Comparison of ENCODE assay signal across 9 mouse cellular contexts in genomic region chr8:83666866-83667234, GRCm38 (mm10). TPM values are rescaled to one million over a fixed set of nuclear protein-coding genes. Genes with fewer than 3 reads are reported as not detected.
DNase-seq lines count a peak whose midpoint lies in the region; ATAC-seq and TF ChIP-seq lines count a peak whose summit lies in the region.
"Had no signal": no experiment of that assay in that cellular context is flagged by ENCODE, and none has a peak within 500 bp of the region (broad histone marks: within the 10 kb centered on the region; RNA-seq: fewer than 3 reads in every experiment).

No protein-coding gene starts in this region.

- peaks cover 48% of the 10 kb centered on the region for H3K4me1 ChIP-seq in hindbrain, embryonic 10.5 days (replicated peaks)
- H3K4me1 ChIP-seq in hindbrain, embryonic 14.5 days (replicated peaks; ENCODE audit: control insufficient read depth, insufficient read depth, low read length): peaks cover 21% of the 10 kb centered on the region
- peaks cover 49% of the 10 kb centered on the region for H3K4me1 ChIP-seq in neural tube, embryonic 15.5 days
- peaks cover 59% of the 10 kb centered on the region for H3K4me1 ChIP-seq in intestine, embryonic 14.5 days (replicated peaks; ENCODE audit: control insufficient read depth, insufficient read depth, low read length)
- H3K4me1 ChIP-seq in stomach, postnatal 0 days (replicated peaks; ENCODE audit: control insufficient read depth, insufficient read depth): peaks cover 26% of the 10 kb centered on the region

- no peak overlapping the region; the same call in 1 of the 2 replicates for H3K4me3 ChIP-seq in hindbrain, embryonic 10.5 days
- no peak overlapping the region for H3K4me3 ChIP-seq in hindbrain, embryonic 14.5 days (replicated peaks; ENCODE audit: low read length)
- H3K4me3 ChIP-seq in neural tube, embryonic 15.5 days (replicated peaks): no peak overlapping the region
- H3K4me3 ChIP-seq in intestine, embryonic 14.5 days (ENCODE audit: low read depth, low read length): no peak overlapping the region
- H3K4me3 ChIP-seq in stomach, postnatal 0 days (ENCODE audit: low read depth, low read length): peak overlapping the region; percentile 17; the same call in 1 of the 2 replicates

- DNase-seq in hindbrain, embryonic 10.5 days (ENCODE audit: low spot score): no peak
- no peak for DNase-seq in hindbrain, embryonic 14.5 days (ENCODE audit: low spot score)
- DNase-seq in neural tube, embryonic 10.5 days (ENCODE audit: extremely low spot score, low spot score): peak; percentile 20
- no peak for DNase-seq in intestine, embryonic 14.5 days (ENCODE audit: low spot score)
- no peak for DNase-seq in stomach, postnatal 0 days (ENCODE audit: low spot score)
- DNase-seq in yolk sac, embryonic 10.5 days (ENCODE audit: low spot score): no peak
- DNase-seq in cerebellum, adult 9-11 months: no peak
- DNase-seq: cerebellum, adult 9-10 months had no signal

- H3K4me2 ChIP-seq in hindbrain, embryonic 14.5 days (replicated peaks): no peak overlapping the region
- no peak overlapping the region for H3K4me2 ChIP-seq in neural tube, embryonic 15.5 days
- H3K4me2 ChIP-seq in intestine, embryonic 14.5 days (ENCODE audit: low read length): peak overlapping the region; percentile 37
- H3K4me2 ChIP-seq in stomach, postnatal 0 days (replicated peaks; ENCODE audit: low read depth): peak overlapping the region; percentile 66

- 90% methylated on average over 3 of the region's 3 CpGs for WGBS in hindbrain, embryonic 10.5 days
- 82% methylated on average over 3 of the region's 3 CpGs for WGBS in hindbrain, embryonic 14.5 days
- WGBS in neural tube, embryonic 15.5 days: 84% methylated on average over 3 of the region's 3 CpGs
- WGBS in intestine, embryonic 14.5 days: 93% methylated on average over 3 of the region's 3 CpGs
- WGBS in stomach, postnatal 0 days: 77% methylated on average over 3 of the region's 3 CpGs

- no peak overlapping the region for H3K9ac ChIP-seq in hindbrain, embryonic 14.5 days
- no peak overlapping the region for H3K9ac ChIP-seq in neural tube, embryonic 15.5 days (replicated peaks)
- H3K9ac ChIP-seq in intestine, embryonic 14.5 days (ENCODE audit: low read length): 0 out of 2 replicates have a peak overlapping the region, but pooled peaks have one; percentile 23
- peak overlapping the region; percentile 51 for H3K9ac ChIP-seq in stomach, postnatal 0 days (ENCODE audit: low read length)

- H3K9me3 ChIP-seq in hindbrain, embryonic 10.5 days: no peaks in the 10 kb centered on the region
- no peaks in the 10 kb centered on the region for H3K9me3 ChIP-seq in hindbrain, embryonic 14.5 days (ENCODE audit: control insufficient read depth, low read length)
- no peaks in the 10 kb centered on the region for H3K9me3 ChIP-seq in neural tube, embryonic 15.5 days (replicated peaks)
- no peaks in the 10 kb centered on the region for H3K9me3 ChIP-seq in intestine, embryonic 14.5 days (ENCODE audit: control insufficient read depth, low read length)
- no peaks in the 10 kb centered on the region for H3K9me3 ChIP-seq in stomach, postnatal 0 days (ENCODE audit: control insufficient read depth, low read length)

- H3K36me3 ChIP-seq in hindbrain, embryonic 10.5 days: peaks cover 51% of the 10 kb centered on the region
- peaks cover 36% of the 10 kb centered on the region for H3K36me3 ChIP-seq in hindbrain, embryonic 14.5 days (replicated peaks; ENCODE audit: control insufficient read depth, insufficient read depth)
- H3K36me3 ChIP-seq in neural tube, embryonic 15.5 days: peaks cover 28% of the 10 kb centered on the region
- H3K36me3 ChIP-seq in intestine, embryonic 14.5 days (ENCODE audit: control insufficient read depth, insufficient read depth, low read length): peaks cover 40% of the 10 kb centered on the region
- peaks cover 20% of the 10 kb centered on the region for H3K36me3 ChIP-seq in stomach, postnatal 0 days (ENCODE audit: control insufficient read depth, insufficient read depth, low read length)

- H3K27ac ChIP-seq in hindbrain, embryonic 10.5 days: peak overlapping the region; percentile 26; the same call in 1 of the 2 replicates
- H3K27ac ChIP-seq in hindbrain, embryonic 14.5 days: no peak overlapping the region
- H3K27ac ChIP-seq in neural tube, embryonic 15.5 days (replicated peaks): no peak overlapping the region
- peak overlapping the region; percentile 51 for H3K27ac ChIP-seq in intestine, embryonic 14.5 days (ENCODE audit: low read depth)
- H3K27ac ChIP-seq in stomach, postnatal 0 days (replicated peaks): peak overlapping the region; percentile 76

- ATAC-seq in hindbrain, embryonic 14.5 days (ENCODE audit: low FRiP score): no peak
- no peak for ATAC-seq in neural tube, embryonic 15.5 days (ENCODE audit: low FRiP score)
- no peak for ATAC-seq in intestine, embryonic 14.5 days (replicated peaks; ENCODE audit: low FRiP score, low TSS enrichment, low read depth)
- ATAC-seq in stomach, postnatal 0 days (ENCODE audit: low FRiP score, low TSS enrichment): no peak

- no peak for TF ChIP-seq EP300 in stomach, postnatal 0 days (optimal IDR thresholded peaks at IDR 0.05)

- H3K27me3 ChIP-seq in hindbrain, embryonic 10.5 days (ENCODE audit: insufficient read depth, poor library complexity, severe bottlenecking): peaks cover 27% of the 10 kb centered on the region
- H3K27me3 ChIP-seq in hindbrain, embryonic 14.5 days (ENCODE audit: control insufficient read depth, insufficient read depth, low read length): no peaks in the 10 kb centered on the region; the same call in 1 of the 2 replicates
- no peaks in the 10 kb centered on the region for H3K27me3 ChIP-seq in neural tube, embryonic 15.5 days (replicated peaks)
- H3K27me3 ChIP-seq in intestine, embryonic 14.5 days (replicated peaks; ENCODE audit: control insufficient read depth, insufficient read depth, low read length): no peaks in the 10 kb centered on the region
- H3K27me3 ChIP-seq in stomach, postnatal 0 days (ENCODE audit: control insufficient read depth, insufficient read depth, low read length): no peaks in the 10 kb centered on the region

- no peak; the same call in 1 of the 2 replicates for TF ChIP-seq CTCF in stomach, postnatal 0 days (IDR thresholded peaks at IDR 0.05; ENCODE audit: low read depth)

RNA-seq across cellular contexts. Expression of gene Ptger1, which starts 0.4 kb away (rescaled TPM):
- 0.58 and 0.62 TPM in 2 replicates for polyA plus RNA-seq in hindbrain, embryonic 10.5 days (2016; fragmentation: Nextera tagmentation; extraction: Ambion mirVana)
- polyA plus RNA-seq in hindbrain, embryonic 14.5 days (2014; fragmentation: Nextera tagmentation; extraction: Ambion mirVana): 1.8 and 1.9 TPM in 2 replicates
- 0.95 and 1.00 TPM in 2 replicates for polyA plus RNA-seq in neural tube, embryonic 15.5 days (2015; fragmentation: Nextera tagmentation; extraction: Ambion mirVana)
- 1.3 and 2.0 TPM in 2 replicates for polyA plus RNA-seq in intestine, embryonic 14.5 days (2014; fragmentation: Nextera tagmentation; extraction: Ambion mirVana)
- 5.6 and 5.9 TPM in 2 replicates for polyA plus RNA-seq in stomach, postnatal 0 days (2015; fragmentation: Nextera tagmentation; extraction: Ambion mirVana)

RNA-seq across cellular contexts. Expression of gene Gipc1, which starts 14.4 kb away (rescaled TPM):
- polyA plus RNA-seq in hindbrain, embryonic 10.5 days (2016; fragmentation: Nextera tagmentation; extraction: Ambion mirVana): 221 and 240 TPM in 2 replicates
- 102 and 119 TPM in 2 replicates for polyA plus RNA-seq in hindbrain, embryonic 14.5 days (2014; fragmentation: Nextera tagmentation; extraction: Ambion mirVana)
- 116 and 118 TPM in 2 replicates for polyA plus RNA-seq in neural tube, embryonic 15.5 days (2015; fragmentation: Nextera tagmentation; extraction: Ambion mirVana)
- 158 and 160 TPM in 2 replicates for polyA plus RNA-seq in intestine, embryonic 14.5 days (2014; fragmentation: Nextera tagmentation; extraction: Ambion mirVana)
- polyA plus RNA-seq in stomach, postnatal 0 days (2015; fragmentation: Nextera tagmentation; extraction: Ambion mirVana): 171 and 183 TPM in 2 replicates

RNA-seq across cellular contexts. Expression of gene Pkn1, which starts 32.1 kb away (rescaled TPM):
- 28.2 and 29.9 TPM in 2 replicates for polyA plus RNA-seq in hindbrain, embryonic 10.5 days (2016; fragmentation: Nextera tagmentation; extraction: Ambion mirVana)
- polyA plus RNA-seq in hindbrain, embryonic 14.5 days (2014; fragmentation: Nextera tagmentation; extraction: Ambion mirVana): 30.2 and 30.4 TPM in 2 replicates
- 24.6 and 25.1 TPM in 2 replicates for polyA plus RNA-seq in neural tube, embryonic 15.5 days (2015; fragmentation: Nextera tagmentation; extraction: Ambion mirVana)
- 28.5 and 31.5 TPM in 2 replicates for polyA plus RNA-seq in intestine, embryonic 14.5 days (2014; fragmentation: Nextera tagmentation; extraction: Ambion mirVana)
- 14.4 and 16.2 TPM in 2 replicates for polyA plus RNA-seq in stomach, postnatal 0 days (2015; fragmentation: Nextera tagmentation; extraction: Ambion mirVana)

RNA-seq across cellular contexts. Expression of gene Ddx39, which starts 48.1 kb away (rescaled TPM):
- polyA plus RNA-seq in hindbrain, embryonic 10.5 days (2016; fragmentation: Nextera tagmentation; extraction: Ambion mirVana): 253 and 322 TPM in 2 replicates
- polyA plus RNA-seq in hindbrain, embryonic 14.5 days (2014; fragmentation: Nextera tagmentation; extraction: Ambion mirVana): 85.6 and 87.4 TPM in 2 replicates
- 86.5 and 117 TPM in 2 replicates for polyA plus RNA-seq in neural tube, embryonic 15.5 days (2015; fragmentation: Nextera tagmentation; extraction: Ambion mirVana)
- polyA plus RNA-seq in intestine, embryonic 14.5 days (2014; fragmentation: Nextera tagmentation; extraction: Ambion mirVana): 220 and 222 TPM in 2 replicates
- polyA plus RNA-seq in stomach, postnatal 0 days (2015; fragmentation: Nextera tagmentation; extraction: Ambion mirVana): 83.8 and 86.6 TPM in 2 replicates

RNA-seq across cellular contexts. Expression of gene Dnajb1, which starts 58.9 kb away (rescaled TPM):
- 71.9 and 84.2 TPM in 2 replicates for polyA plus RNA-seq in hindbrain, embryonic 10.5 days (2016; fragmentation: Nextera tagmentation; extraction: Ambion mirVana)
- 45.8 and 47.8 TPM in 2 replicates for polyA plus RNA-seq in hindbrain, embryonic 14.5 days (2014; fragmentation: Nextera tagmentation; extraction: Ambion mirVana)
- polyA plus RNA-seq in neural tube, embryonic 15.5 days (2015; fragmentation: Nextera tagmentation; extraction: Ambion mirVana): 57.9 and 63.1 TPM in 2 replicates
- 46.5 and 48.7 TPM in 2 replicates for polyA plus RNA-seq in intestine, embryonic 14.5 days (2014; fragmentation: Nextera tagmentation; extraction: Ambion mirVana)
- 36.9 and 39.9 TPM in 2 replicates for polyA plus RNA-seq in stomach, postnatal 0 days (2015; fragmentation: Nextera tagmentation; extraction: Ambion mirVana)

Comparison
In these comparisons a context has a peak if more than half of its experiments do, and no peak if none do; other contexts are left out.
1. H3K27ac ChIP-seq: peak in hindbrain, embryonic 10.5 days (single experiment), intestine, embryonic 14.5 days (single experiment) and stomach, postnatal 0 days (single experiment); none in hindbrain, embryonic 14.5 days (single experiment) and neural tube, embryonic 15.5 days (single experiment).
2. H3K4me2 ChIP-seq: peak in intestine, embryonic 14.5 days (single experiment) and stomach, postnatal 0 days (single experiment); none in hindbrain, embryonic 14.5 days (single experiment) and neural tube, embryonic 15.5 days (single experiment).
3. H3K9ac ChIP-seq: peak in intestine, embryonic 14.5 days (single experiment) and stomach, postnatal 0 days (single experiment); none in hindbrain, embryonic 14.5 days (single experiment) and neural tube, embryonic 15.5 days (single experiment).